Mouse (Mus musculus) common myeloid progenitor, adult 5-6 weeks (primary cell): ENCODE results near the gene Prdm13. TPM values are rescaled to one million over a fixed set of nuclear protein-coding genes. Genes with fewer than 3 reads are reported as not detected.
A peak's percentile ranks its signal among the peaks of the same experiment; 100 is the strongest.

Experiments
- ATAC-seq: replicated peaks from 2 replicates; pipeline ENCODE4 v1.8.0; 2016; ENCODE audit warnings: low read depth, mild to moderate bottlenecking, moderate TSS enrichment, inconsistent platforms; ENCODE audit not compliant: poor library complexity, severe bottlenecking
- total RNA-seq: library from RNA; stranded (forward); fragments of 200-1000, 187-1606 nt; gene quantifications from 2 replicates; pipeline ENCODE4 v1.2.3, GENCODE M21; 2017

Gene Prdm13
- not detected in 2 replicates for total RNA-seq

- ATAC-seq = no peak
These were observed at the start of gene Prdm13 for GRCm38 (mm10) chr4:21685595-21686091. TSS of gene Prdm13 (minus strand) at chr4:21685963.

DNA sequence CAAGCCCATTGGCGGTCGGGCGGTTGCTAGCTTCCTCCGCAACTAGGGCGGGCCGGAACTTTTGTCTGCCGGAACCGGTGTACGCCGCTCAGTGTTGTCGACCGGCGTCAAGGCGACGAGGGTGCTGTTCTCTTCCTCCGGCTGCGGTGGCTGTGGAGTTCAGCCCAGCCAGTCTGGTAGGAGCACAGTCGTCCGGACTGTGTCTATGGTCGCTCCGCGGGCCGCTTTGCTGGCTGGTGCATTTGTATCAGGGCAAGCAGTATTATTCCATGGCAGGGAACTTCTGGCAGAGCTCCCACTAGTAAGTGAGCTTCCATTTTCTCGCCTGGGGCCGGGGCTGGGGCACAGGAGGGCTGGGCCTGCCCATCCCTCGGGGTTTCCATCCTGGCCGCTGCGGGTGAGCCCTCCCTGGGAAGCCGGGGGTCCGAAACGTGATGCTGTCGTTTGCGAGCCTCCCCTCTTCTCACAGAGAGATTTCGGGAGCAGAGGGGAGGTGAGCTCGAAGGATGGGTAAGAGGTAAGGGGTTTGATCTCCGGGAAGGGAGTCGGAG is 41.9 kb upstream of the Prdm13 start, which contains the start of gene Ccnc:
Ccnc (plus strand) TSS at position 87 of the 551 bp plus-strand sequence.
- ATAC-seq = peak; percentile 97

DNA sequence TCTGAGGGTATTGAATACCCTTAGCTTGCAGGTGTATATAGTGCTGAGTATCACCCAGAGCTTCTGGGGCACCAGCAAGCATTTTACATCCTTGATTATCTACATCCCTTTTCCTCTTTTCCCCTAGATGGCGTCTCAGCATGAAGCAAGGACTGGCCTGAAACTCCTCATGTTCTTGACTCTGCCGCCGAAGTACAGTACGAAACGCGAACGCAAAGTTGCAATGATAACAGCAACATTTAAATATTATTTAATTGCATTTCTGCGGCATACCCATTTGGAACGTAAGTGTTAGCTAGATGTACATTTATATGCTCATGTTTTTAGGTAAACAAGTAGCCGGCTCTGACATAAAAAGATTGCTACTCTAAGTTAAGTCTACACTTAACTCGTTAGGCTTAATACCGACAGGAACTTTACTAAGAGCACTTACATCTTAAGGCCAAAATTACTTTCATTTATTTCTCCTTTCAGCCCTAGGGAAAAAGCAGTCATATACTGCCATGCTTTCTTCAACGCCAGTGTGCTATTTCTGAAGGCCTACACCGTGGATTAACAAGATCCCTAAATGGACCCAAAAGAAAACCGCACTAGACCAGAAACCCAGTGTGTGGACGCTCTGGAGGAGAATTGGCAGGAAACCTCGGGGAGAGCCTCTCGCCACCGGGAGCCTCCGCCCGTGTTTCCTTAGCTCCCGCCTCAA is 41.3 kb upstream of the Prdm13 start:
- peak; percentile 76 for ATAC-seq

GRCm38 (mm10) chr4:21722752-21723334 is 37.1 kb upstream of the Prdm13 start:
- ATAC-seq = no peak

GRCm38 (mm10) chr4:21712147-21712546 is 26.4 kb upstream of the Prdm13 start:
- peak; percentile 100 for ATAC-seq

DNA sequence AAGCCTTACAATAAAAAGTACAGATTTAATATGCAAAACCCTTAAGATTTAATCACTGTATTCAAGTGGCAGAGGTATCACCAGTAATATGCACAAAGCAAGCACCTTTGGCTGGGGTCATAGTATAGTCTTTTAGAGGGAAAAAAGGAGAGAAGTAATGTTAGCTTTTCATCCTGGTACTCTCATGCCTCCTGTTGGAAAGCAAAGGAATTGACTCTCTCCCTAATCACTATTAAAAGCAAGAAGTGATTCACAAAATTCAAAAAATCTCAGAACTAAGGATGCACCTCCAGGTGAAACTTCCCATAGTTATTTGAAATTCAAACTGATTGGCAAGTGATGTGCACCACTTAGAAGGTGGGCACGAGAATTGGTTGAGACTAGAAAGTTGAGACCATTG is 19.3 kb upstream of the Prdm13 start:
- ATAC-seq = no peak

GRCm38 (mm10) chr4:21695638-21696254 is 10.0 kb upstream of the Prdm13 start:
- peak; percentile 99 for ATAC-seq

DNA sequence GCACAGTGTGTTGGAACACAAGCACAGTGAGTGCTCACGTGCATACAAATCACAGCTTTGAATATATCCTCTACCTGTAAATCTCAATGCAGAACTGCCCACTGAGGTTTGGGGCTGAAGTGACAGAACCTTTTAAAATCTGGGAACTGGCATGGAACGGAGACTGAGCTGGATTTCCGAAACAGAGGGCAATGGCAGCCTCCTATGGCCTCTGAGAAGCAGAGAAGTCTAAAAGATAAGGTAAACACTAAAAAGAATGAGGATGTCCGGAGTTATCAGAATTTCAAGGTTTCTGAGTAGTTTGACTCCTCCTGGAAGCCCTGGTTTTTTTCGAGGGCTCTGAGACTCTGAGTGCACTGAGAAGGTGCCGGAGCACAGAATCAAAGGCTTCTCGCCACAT is 4.5 kb upstream of the Prdm13 start:
- ATAC-seq = no peak

DNA sequence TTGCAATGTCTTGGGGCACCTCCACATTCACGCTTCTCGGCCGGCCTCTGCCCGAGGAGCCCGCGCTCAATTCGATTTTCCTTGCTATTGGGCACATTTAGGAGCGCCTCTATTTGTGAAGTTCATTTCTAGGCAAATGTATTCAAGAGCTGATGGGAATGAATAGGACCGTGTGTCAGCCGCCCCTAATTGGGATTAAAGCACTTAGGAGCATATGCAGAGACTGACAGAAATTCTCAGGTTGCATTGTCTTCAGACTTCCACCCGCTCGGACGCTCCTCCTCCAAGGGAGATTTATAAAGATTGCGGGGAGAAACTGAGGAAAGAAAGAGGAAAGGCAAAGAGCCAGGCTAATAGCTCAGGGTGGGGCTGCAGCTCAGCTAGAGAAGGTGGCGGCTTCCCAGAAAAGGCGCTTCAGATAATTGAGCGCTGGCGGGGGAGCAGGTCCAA is 3.8 kb upstream of the Prdm13 start:
- no peak for ATAC-seq

DNA sequence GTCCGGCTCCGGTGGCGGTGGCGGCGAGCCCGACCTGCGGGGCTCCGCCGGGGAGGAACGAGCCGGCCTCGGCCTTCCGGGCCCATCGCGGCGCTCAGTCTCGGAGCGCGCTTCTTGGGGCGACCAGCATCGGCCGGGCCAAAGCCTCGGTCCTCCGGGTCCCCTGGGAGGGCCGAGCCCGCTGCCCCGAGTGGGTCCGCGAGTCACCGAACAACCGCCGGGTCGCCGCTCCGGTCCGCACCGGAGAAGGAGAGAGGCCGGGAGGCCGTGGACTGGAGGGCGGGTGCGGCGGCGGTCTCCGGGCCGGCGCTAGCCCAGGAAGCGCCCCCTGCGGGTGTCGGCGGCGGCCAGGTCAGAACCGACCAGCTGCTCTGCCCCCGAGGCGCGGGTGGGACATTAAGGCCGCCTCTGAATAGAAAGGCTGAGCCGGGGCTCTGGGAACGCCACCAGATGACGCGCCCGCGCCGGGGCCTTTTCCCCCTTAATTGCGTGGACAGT is 3.0 kb upstream of the Prdm13 start:
- 0 out of 2 replicates have a peak, but pooled peaks have one; percentile 33 for ATAC-seq

- no peak; the same call in 1 of the 2 replicates for ATAC-seq
These were observed 2.3 kb upstream of the Prdm13 start for GRCm38 (mm10) chr4:21687783-21688702.

DNA sequence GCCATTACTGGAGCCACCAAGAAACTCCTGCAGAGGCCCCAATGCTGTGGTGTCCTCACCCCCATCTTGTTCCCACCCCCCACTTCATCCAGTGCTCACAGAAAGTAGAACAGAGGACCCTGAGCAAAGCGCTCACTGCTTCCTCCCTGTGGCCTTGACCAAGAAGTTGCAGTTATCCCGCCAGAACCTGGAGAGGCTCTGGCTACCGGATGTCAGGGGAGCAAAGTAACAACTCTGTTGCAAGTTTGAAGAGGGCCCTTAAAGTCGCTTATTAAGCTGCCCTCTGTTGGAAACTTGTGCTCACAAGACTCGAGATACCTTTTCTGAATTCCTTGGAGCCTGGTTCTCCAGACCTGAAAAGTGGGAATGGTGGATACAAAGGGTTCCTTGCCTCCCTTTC is 1.2 kb upstream of the Prdm13 start:
- ATAC-seq = no peak

DNA sequence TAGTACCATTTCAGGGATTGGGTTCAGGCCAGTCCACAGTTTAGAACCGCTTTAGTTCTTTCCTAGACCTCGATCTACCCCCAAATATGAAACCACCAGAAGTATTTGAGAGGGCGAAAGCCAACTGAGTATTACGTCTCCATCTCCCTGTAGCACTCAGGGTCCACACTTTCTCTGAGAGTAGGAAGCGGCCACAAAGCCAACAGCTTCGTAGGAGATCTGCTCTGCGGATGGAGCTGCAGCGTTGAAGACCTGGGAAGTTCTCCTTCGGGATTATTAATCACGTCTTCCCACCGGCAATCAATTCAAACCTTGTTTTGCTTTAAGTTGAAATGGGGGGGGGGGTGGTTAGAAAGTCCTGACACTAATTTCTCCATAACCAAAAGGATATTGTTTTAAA is 653 bp upstream of the Prdm13 start:
- ATAC-seq = no peak

DNA sequence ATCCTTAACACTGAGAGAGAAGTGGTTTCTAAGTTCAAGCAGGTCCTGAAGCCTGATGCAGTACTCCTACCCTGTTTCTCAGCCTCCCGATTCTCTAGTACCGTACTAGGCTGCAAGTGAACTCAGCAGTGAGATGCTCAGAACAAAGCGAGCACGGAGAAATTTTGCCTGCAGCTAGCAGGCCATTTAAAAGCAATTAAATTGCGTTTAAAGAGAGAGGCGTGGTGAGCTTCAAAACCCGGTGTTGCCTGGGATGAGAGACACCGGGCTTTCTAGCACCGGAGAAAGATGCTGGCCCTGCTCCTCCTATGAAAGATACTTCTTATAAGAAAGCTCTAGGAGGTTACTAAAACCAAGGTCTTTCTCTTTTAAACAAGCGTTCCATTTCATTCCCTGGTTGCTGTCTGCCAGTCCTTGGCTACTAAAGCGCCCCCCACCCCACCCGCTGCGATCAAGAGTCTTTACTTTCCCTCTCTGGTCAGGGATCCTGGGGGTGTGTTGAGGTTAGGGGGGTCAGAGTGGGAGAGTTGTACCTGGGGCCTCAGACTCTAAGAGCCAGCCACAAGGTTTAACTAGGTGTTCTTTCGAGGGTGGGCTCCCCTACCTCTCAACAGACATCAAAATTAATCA is 1.3 kb downstream of the Prdm13 start:
- no peak for ATAC-seq

- ATAC-seq = no peak
These were observed 3.2 kb downstream of the Prdm13 start for GRCm38 (mm10) chr4:21682421-21683150.

DNA sequence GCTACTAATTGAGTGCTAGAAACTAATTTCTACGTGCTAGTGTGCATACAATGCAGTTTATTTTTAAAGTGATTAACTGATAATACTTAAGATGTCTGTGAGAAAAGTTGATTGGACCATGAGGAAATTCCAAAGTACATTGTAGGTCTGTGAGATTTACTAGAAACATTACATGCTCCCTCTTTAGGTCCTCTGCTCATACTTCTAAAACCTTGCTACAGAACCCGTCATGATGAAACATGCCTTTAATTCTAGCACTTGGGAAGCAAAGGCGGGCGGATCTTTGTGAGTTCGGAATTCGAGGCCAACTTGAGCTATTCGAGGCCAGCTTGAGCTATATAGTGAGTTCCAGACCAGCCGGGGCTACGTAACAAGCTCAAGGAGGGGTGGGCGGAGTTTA is 4.8 kb downstream of the Prdm13 start:
- no peak for ATAC-seq

DNA sequence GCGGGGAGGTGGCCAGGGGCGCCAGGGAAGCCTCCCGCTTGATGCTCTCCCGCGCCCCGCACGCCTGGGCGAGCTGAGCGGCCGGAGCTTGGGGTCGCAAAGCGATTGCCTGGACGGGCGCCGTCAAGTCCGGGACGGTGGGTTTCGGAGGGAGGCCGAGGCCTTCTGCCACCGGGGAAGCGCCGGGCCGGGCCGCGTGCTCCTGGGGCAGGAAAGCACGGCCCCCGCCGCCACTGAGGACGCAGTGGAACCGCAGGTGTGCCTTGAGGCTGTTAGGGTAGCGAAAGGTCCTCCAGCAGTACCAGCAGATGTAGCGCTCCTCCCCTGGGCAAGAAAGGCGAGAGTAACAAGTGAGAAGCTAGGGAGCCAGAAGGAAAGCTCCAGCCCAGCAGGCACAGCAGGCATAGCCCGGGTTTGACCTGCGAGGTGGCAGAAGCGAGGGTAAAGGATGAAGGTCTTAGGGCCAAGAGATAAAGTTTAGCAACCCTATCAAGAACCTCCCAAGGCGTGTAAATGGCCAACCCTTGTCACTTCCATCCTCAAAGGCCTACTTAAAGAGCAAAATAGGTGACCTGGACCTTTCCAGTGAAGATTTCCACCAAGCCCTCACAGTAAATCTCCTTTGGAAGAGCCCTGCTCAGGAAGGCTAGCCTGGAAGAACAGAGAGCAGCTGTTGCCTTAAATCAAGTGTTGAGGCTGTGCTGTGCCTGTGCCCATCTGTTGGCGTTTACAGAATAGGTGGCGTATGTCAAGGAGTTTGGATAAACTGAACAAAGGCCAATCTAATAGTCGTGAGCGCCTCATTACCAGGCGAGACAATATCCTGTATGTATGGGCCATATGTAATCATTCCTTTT is 5.9 kb downstream of the Prdm13 start:
- ATAC-seq = no peak
